Mouse (Mus musculus) megakaryocyte, embryonic 14.5 days (primary cell): ENCODE data around the gene Gpx1.

Source experiments
- FLI1 ChIP-seq: IDR thresholded peaks from 2 replicates; pipeline ENCODE4 v1.6.1; 2012; ENCODE audit warnings: low read length, inconsistent platforms, mixed read lengths
- GATA1 ChIP-seq: IDR thresholded peaks from 3 replicates; pipeline ENCODE4 v1.6.1; 2012; ENCODE audit warnings: mixed read lengths, low read length, inconsistent platforms, borderline replicate concordance

- TF ChIP-seq FLI1 (no peak), GATA1 (no peak)
Observed at GRCm38 (mm10) chr9:108296453-108297355, 42.0 kb upstream of the Gpx1 start, which contains the start of gene Amt.
